In genomic region chr2:156007888-156008532, GRCm38 (mm10) we compare ENCODE assay signal across 8 mouse cellular contexts. TPM values are rescaled to one million over a fixed set of nuclear protein-coding genes. Genes with fewer than 3 reads are reported as not detected.
DNase-seq lines count a peak whose midpoint lies in the region; ATAC-seq lines count a peak whose summit lies in the region.

6430550D23Rik (minus strand) TSS chr2:156007977.
Ergic3 (plus strand) TSS chr2:156008045.

- H3K4me3 ChIP-seq in intestine, embryonic 14.5 days (ENCODE audit: low read depth, low read length) = peak within 1 kb of the TSS; percentile 98

- H3K4me2 ChIP-seq in intestine, embryonic 14.5 days (ENCODE audit: low read length) = peak within 1 kb of the TSS; percentile 77

- H3K27ac ChIP-seq in intestine, embryonic 14.5 days (ENCODE audit: low read depth) = peak within 1 kb of the TSS; percentile 73

- DNase-seq in adrenal gland, adult 18-20 months (ENCODE audit: low spot score in 2 of 2) = peak; percentile 95 to 96
- peak; percentile 99 for DNase-seq in embryo, embryonic 11 days
- peak; percentile 99 for DNase-seq in gastrocnemius, postnatal 25 days
- DNase-seq in intestine, embryonic 14.5 days (ENCODE audit: low spot score) = peak; percentile 96
- DNase-seq in left cerebral cortex, postnatal 14 days (ENCODE audit: low spot score in 2 of 2) = peak; percentile 96 to 98
- peak; percentile 98 for DNase-seq in mesoderm, embryonic 11.5 days (ENCODE audit: low read depth, low spot score)
- DNase-seq in right cerebral cortex, postnatal 36 days (ENCODE audit: low spot score in 2 of 2) = peak; percentile 97 to 98
- DNase-seq in yolk sac, embryonic 10.5 days (ENCODE audit: low spot score) = peak; percentile 98

- intact Hi-C loops in left cerebral cortex, postnatal 14 days (cut with DNase I) = no loop called here

- ATAC-seq in intestine, embryonic 14.5 days (replicated peaks; ENCODE audit: low FRiP score, low TSS enrichment, low read depth) = peak; percentile 98

- H3K27me3 ChIP-seq in intestine, embryonic 14.5 days (replicated peaks; ENCODE audit: control insufficient read depth, insufficient read depth, low read length) = no peaks in the 10 kb centered on the region

- H3K4me1 ChIP-seq in intestine, embryonic 14.5 days (replicated peaks; ENCODE audit: control insufficient read depth, insufficient read depth, low read length) = peaks cover 6% of the 10 kb centered on the region

- H3K9ac ChIP-seq in intestine, embryonic 14.5 days (ENCODE audit: low read length) = peak within 1 kb of the TSS; percentile 76

- peaks cover 38% of the 10 kb centered on the region for H3K36me3 ChIP-seq in intestine, embryonic 14.5 days (ENCODE audit: control insufficient read depth, insufficient read depth, low read length)

- H3K9me3 ChIP-seq in intestine, embryonic 14.5 days (ENCODE audit: control insufficient read depth, low read length) = 0 out of 2 replicates have a peak, but pooled peaks cover 3% of the 10 kb centered on the region

- under 1% methylated on average over 40 of the region's 45 CpGs for WGBS in intestine, embryonic 14.5 days

RNA-seq across cellular contexts. Expression of gene 6430550D23Rik, which starts in this region (rescaled TPM):
- total RNA-seq in adrenal gland, adult 18-20 months (2021) = 1 to 10 TPM; 1.2 to 2.0 TPM
- under 1 TPM; 0.51 to 0.54 TPM for total RNA-seq in gastrocnemius, postnatal 25 days (2021)
- polyA plus RNA-seq in intestine, embryonic 14.5 days (2014; fragmentation: Nextera tagmentation; extraction: Ambion mirVana) = 1.4 and 2.5 TPM in 2 replicates
- 1 to 10 TPM in 1 of 2 experiments, under 1 TPM in 1; 0.88 to 1.3 TPM for total RNA-seq in left cerebral cortex, postnatal 14 days (2021)

RNA-seq across cellular contexts. Expression of gene Ergic3, which starts in this region (rescaled TPM):
- total RNA-seq in adrenal gland, adult 18-20 months (2021) = 100 to 1,000 TPM; 215 to 227 TPM
- 10 to 100 TPM; 44.6 to 51.7 TPM for total RNA-seq in gastrocnemius, postnatal 25 days (2021)
- polyA plus RNA-seq in intestine, embryonic 14.5 days (2014; fragmentation: Nextera tagmentation; extraction: Ambion mirVana) = 232 and 255 TPM in 2 replicates
- total RNA-seq in left cerebral cortex, postnatal 14 days (2021) = 100 to 1,000 TPM; 180 to 200 TPM

Comparison
In these comparisons a context has a peak if more than half of its experiments do, and no peak if none do; other contexts are left out.
1. Peak in every context shown above with its lines: DNase-seq, ATAC-seq, H3K4me3 ChIP-seq and H3K27ac ChIP-seq.